Mouse (Mus musculus): ENCODE data around the gene Smndc1. TPM values are rescaled to one million over a fixed set of nuclear protein-coding genes. Genes with fewer than 3 reads are reported as not detected.

The Smndc1 gene
- polyA plus RNA-seq, 1 experiment from 2014 or later: 54.2 TPM

DNA sequence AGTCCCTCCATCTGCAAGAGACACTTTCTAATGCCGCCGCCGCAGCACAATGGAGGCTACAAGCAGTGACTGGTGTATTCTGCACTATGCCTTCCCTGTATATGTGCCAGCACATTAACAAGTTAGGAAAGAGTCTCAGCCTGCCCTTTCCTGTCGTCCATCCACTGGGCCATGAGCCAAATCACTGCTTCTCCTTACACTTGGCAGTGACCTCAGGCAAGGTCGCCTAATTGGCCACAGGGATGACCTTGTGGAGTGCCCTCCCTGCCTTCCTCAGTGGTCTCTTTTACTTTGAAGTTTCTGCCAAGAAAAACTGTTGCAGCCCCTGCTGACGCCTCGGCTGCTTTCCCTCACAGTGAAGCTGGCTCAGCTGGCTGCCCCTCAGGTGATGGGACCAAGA lies 37.0 kb upstream of the Smndc1 start:
- H3K9ac ChIP-seq (ENCODE audit: low read depth, low read length): no peak overlapping the region
- no peak for ATAC-seq (replicated peaks; ENCODE audit: low FRiP score)

DNA sequence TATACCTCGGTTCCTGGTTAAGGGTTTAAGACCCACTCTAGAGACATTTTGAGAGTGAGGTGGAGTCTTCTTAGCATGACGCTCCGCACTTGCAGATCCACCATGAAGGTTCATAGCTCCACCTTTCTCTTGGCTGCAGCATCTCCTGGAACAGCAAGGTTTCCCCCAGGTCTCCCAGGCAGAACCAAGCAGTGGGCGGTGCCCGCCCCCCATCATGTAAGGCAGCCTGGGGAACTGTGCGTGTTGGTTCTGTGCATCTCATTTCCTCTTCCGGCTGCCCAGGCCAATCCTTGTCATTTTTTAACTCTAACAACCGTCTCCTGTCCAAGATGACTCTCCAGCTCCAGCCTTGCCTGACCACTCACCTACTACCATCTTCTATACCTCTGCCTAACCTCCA lies 35.4 kb upstream of the Smndc1 start:
- no peak overlapping the region for H3K4me2 ChIP-seq
- peaks cover 18% of the 10 kb centered on the region for H3K4me1 ChIP-seq (replicated peaks; ENCODE audit: control insufficient read depth, insufficient read depth, low read length)
- no peak overlapping the region for H3K27ac ChIP-seq (ENCODE audit: low read depth, low read length)
- peaks cover 15% of the 10 kb centered on the region; the same call in 1 of the 2 replicates for H3K27me3 ChIP-seq (replicated peaks; ENCODE audit: control insufficient read depth, insufficient read depth, low read length)
- 65% methylated on average over 8 of the region's 8 CpGs for WGBS
- no peak for DNase-seq (ENCODE audit: low spot score)
- H3K9ac ChIP-seq (ENCODE audit: low read depth, low read length): no peak overlapping the region
- H3K9me3 ChIP-seq (ENCODE audit: control insufficient read depth, low read length): no peaks in the 10 kb centered on the region
- no peak for ATAC-seq (replicated peaks; ENCODE audit: low FRiP score)
- H3K36me3 ChIP-seq (ENCODE audit: control insufficient read depth, insufficient read depth, low read length): no peaks in the 10 kb centered on the region
- H3K4me3 ChIP-seq (ENCODE audit: low read depth, low read length): no peak overlapping the region

More for the DNA sequence above, 37.0 kb upstream of the Smndc1 start:
- Histone ChIP-seq H3K27ac (ENCODE audit: low read depth, low read length) (no peak overlapping the region), H3K4me2 (no peak overlapping the region), H3K27me3 (replicated peaks; ENCODE audit: control insufficient read depth, insufficient read depth, low read length) (peaks cover 15% of the 10 kb centered on the region; the same call in 1 of the 2 replicates), H3K9me3 (ENCODE audit: control insufficient read depth, low read length) (no peaks in the 10 kb centered on the region), H3K36me3 (ENCODE audit: control insufficient read depth, insufficient read depth, low read length) (no peaks in the 10 kb centered on the region), H3K4me3 (ENCODE audit: low read depth, low read length) (no peak overlapping the region), H3K4me1 (replicated peaks; ENCODE audit: control insufficient read depth, insufficient read depth, low read length) (peaks cover 15% of the 10 kb centered on the region)
- 68% methylated on average over 7 of the region's 7 CpGs for WGBS
- DNase-seq (ENCODE audit: low spot score): no peak

DNA sequence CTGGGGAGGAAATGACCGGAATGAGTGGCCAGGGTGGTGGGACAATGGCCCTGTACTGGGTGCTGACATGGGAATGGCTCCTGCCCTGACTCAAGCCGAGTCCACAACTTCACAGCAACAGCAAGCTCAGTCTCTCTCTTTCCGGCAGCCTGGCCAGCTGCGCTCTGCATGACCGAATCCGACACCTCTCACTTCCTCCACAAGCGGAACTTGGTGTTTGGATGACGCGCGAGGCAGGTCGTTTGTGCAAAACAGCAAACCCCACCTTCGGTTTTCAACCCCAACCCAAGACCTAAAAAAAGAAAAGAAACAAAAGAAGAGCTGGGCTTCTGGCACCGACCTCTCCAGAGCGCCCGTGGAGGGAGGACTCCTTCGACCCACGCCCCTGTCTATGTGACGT lies 34.3 kb upstream of the Smndc1 start:
- WGBS: 30% methylated on average over 18 of the region's 18 CpGs
- peak overlapping the region; percentile 47 for H3K4me2 ChIP-seq

DNA sequence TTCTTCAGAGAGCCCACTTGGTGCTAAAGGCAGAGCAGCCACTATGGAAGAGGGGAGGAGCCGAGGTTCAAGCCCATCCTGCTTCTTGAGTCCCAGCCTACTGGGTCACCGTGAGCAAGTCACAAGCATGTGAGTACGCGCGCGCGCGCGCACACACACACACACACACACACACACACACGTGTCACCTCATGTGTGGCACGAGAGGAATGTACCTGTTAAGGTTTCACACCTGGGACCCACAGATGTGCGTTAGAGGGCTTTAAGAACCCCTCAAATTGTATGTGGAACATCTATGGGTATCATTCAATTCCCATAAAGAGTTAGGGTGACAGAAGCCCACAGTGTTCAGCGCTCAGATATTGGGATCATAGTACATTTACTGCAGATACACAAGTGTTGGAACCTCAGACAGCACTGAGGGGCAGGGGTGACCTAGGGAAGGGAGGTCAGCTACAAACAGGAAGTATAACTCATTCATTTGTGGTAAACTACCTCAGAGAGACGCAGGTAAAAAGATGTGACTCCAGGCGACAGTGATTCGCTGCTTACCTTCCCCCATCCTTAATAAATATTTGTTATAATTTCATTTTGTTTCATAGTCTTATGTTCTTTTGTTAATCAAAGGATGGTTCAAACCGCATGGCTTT lies 33.6 kb upstream of the Smndc1 start:
- Histone ChIP-seq H3K9ac (ENCODE audit: low read depth, low read length) (no peak overlapping the region), H3K27me3 (replicated peaks; ENCODE audit: control insufficient read depth, insufficient read depth, low read length) (peaks cover 15% of the 10 kb centered on the region; the same call in 1 of the 2 replicates), H3K27ac (ENCODE audit: low read depth, low read length) (no peak overlapping the region), H3K4me1 (replicated peaks; ENCODE audit: control insufficient read depth, insufficient read depth, low read length) (peaks cover 18% of the 10 kb centered on the region), H3K4me2 (peak overlapping the region; percentile 54), H3K9me3 (ENCODE audit: control insufficient read depth, low read length) (no peaks in the 10 kb centered on the region), H3K36me3 (ENCODE audit: control insufficient read depth, insufficient read depth, low read length) (no peaks in the 10 kb centered on the region), H3K4me3 (ENCODE audit: low read depth, low read length) (no peak overlapping the region; the same call in 1 of the 2 replicates)
- WGBS: 45% methylated on average over 17 of the region's 17 CpGs
- DNase-seq (ENCODE audit: low spot score) (no peak), ATAC-seq (replicated peaks; ENCODE audit: low FRiP score) (no peak)

More for the DNA sequence above, 34.3 kb upstream of the Smndc1 start:
- Histone ChIP-seq H3K36me3 (ENCODE audit: control insufficient read depth, insufficient read depth, low read length) (no peaks in the 10 kb centered on the region), H3K4me1 (replicated peaks; ENCODE audit: control insufficient read depth, insufficient read depth, low read length) (peaks cover 18% of the 10 kb centered on the region), H3K27me3 (replicated peaks; ENCODE audit: control insufficient read depth, insufficient read depth, low read length) (peaks cover 15% of the 10 kb centered on the region; the same call in 1 of the 2 replicates), H3K4me3 (ENCODE audit: low read depth, low read length) (no peak overlapping the region), H3K27ac (ENCODE audit: low read depth, low read length) (no peak overlapping the region), H3K9me3 (ENCODE audit: control insufficient read depth, low read length) (no peaks in the 10 kb centered on the region), H3K9ac (ENCODE audit: low read depth, low read length) (no peak overlapping the region)
- no peak for ATAC-seq (replicated peaks; ENCODE audit: low FRiP score)
- DNase-seq (ENCODE audit: low spot score): no peak

DNA sequence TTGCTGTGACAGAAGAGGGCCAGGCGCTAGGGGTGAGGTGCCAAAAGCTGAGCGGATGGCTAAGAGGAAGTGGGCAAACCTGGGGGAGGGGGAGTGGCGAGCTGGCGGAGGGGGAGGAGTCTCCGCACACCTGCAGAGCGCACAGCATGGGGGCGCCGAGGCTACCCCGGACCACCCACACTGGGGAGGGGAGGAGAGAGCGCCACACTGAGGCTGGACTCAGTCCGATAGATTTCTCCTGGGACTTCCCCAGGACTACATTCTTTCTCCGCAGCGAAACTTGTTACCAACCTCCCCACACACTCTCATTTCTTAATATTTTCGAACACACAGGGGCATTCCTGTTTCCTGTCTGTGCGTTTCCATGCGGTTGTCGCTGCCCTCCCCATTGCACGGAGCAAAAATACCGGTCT lies 33.0 kb upstream of the Smndc1 start:
- peak overlapping the region; percentile 54 for H3K4me2 ChIP-seq
- no peak overlapping the region for H3K9ac ChIP-seq (ENCODE audit: low read depth, low read length)
- WGBS: 12% methylated on average over 19 of the region's 19 CpGs
- peaks cover 15% of the 10 kb centered on the region; the same call in 1 of the 2 replicates for H3K27me3 ChIP-seq (replicated peaks; ENCODE audit: control insufficient read depth, insufficient read depth, low read length)
- no peaks in the 10 kb centered on the region for H3K36me3 ChIP-seq (ENCODE audit: control insufficient read depth, insufficient read depth, low read length)
- ATAC-seq (replicated peaks; ENCODE audit: low FRiP score): no peak
- H3K27ac ChIP-seq (ENCODE audit: low read depth, low read length): no peak overlapping the region
- DNase-seq (ENCODE audit: low spot score): no peak
- no peaks in the 10 kb centered on the region for H3K9me3 ChIP-seq (ENCODE audit: control insufficient read depth, low read length)
- peak overlapping the region; percentile 21; the same call in 1 of the 2 replicates for H3K4me3 ChIP-seq (ENCODE audit: low read depth, low read length)
- H3K4me1 ChIP-seq (replicated peaks; ENCODE audit: control insufficient read depth, insufficient read depth, low read length): peaks cover 18% of the 10 kb centered on the region

DNA sequence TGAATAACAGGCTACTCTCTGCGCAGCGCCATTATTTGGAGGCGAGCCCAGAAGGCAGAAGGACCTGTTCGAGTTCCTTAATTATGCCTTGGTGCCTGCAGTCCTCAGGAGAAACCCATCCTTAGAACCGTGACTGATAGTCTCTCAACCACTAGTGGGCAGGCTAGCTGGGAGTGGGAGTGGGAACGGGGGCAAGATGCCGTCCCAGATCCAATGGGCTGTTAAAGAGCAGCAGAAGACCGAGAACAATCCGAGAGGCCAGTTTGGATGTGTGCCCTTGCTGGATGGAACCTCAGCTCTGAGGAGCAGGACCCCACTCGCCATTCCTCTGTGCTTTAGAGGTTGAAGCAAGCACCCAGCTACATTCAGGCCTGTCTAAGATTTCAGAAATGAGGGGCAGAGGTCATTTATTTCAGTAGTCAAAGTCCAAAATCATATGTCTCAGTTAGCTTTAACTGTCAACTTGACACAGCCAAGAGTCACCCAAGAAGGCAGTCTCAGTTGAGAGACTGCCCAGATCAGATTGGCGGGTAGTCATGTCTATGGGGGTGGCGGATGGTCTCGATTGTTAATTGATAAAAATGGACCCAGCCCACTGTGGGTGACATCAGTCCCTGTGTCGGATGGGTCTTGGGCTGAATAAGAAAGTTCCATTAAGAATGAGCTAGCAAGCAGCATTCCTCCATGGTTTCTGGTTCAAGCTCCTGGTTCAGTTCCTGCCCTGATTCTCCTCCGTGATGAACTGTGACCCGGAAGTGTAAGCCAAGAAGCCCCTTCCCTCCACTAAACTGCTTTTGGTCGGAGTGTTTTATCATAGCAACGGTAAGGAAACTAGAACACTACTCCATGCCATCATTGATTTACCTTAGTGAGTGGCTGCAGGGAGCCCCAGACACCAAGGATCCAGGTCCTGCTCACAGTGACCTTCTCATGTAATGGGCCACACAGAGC lies 32.3 kb upstream of the Smndc1 start:
- Histone ChIP-seq H3K9ac (ENCODE audit: low read depth, low read length) (no peak overlapping the region), H3K27me3 (replicated peaks; ENCODE audit: control insufficient read depth, insufficient read depth, low read length) (peaks cover 15% of the 10 kb centered on the region; the same call in 1 of the 2 replicates), H3K4me2 (peak overlapping the region; percentile 54), H3K9me3 (ENCODE audit: control insufficient read depth, low read length) (no peaks in the 10 kb centered on the region), H3K4me3 (ENCODE audit: low read depth, low read length) (no peak overlapping the region), H3K4me1 (replicated peaks; ENCODE audit: control insufficient read depth, insufficient read depth, low read length) (peaks cover 18% of the 10 kb centered on the region), H3K36me3 (ENCODE audit: control insufficient read depth, insufficient read depth, low read length) (no peaks in the 10 kb centered on the region), H3K27ac (ENCODE audit: low read depth, low read length) (no peak overlapping the region)
- no peak for DNase-seq (ENCODE audit: low spot score)
- no peak for ATAC-seq (replicated peaks; ENCODE audit: low FRiP score)
- 57% methylated on average over 18 of the region's 18 CpGs for WGBS

DNA sequence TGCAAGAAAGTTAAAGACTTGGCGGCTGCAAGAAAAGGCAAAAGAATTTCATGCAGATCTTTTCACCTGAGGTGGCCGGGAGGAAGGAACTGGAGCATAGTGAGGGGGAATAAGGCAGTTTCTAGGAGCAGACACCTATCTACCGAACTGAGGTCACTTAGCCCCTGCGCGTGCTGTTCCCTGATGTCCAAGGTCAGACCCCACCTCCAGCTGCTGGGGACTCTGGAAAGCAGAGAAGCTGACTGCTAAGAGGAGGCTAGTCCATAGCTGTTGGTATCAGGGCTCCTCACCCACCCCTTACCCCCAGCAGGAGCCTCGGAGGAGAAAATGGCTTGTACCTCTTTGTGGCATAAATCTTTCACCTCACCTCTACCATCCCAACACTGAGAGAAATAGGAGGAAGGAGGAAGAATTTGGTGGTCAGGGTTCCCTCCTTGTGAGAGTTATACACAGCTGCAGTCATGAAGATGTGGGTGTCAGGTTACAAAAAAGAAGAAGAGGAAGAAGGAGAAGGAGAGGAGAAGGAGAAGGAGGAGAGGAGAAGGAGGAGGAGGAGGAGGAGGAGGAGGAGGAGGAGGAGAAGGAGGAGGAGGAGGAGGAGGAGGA lies 31.3 kb upstream of the Smndc1 start:
- H3K27ac ChIP-seq (ENCODE audit: low read depth, low read length): peak overlapping the region; percentile 75
- peak overlapping the region; percentile 48; the same call in 1 of the 2 replicates for H3K9ac ChIP-seq (ENCODE audit: low read depth, low read length)
- 2% methylated on average over 6 of the region's 6 CpGs for WGBS

DNA sequence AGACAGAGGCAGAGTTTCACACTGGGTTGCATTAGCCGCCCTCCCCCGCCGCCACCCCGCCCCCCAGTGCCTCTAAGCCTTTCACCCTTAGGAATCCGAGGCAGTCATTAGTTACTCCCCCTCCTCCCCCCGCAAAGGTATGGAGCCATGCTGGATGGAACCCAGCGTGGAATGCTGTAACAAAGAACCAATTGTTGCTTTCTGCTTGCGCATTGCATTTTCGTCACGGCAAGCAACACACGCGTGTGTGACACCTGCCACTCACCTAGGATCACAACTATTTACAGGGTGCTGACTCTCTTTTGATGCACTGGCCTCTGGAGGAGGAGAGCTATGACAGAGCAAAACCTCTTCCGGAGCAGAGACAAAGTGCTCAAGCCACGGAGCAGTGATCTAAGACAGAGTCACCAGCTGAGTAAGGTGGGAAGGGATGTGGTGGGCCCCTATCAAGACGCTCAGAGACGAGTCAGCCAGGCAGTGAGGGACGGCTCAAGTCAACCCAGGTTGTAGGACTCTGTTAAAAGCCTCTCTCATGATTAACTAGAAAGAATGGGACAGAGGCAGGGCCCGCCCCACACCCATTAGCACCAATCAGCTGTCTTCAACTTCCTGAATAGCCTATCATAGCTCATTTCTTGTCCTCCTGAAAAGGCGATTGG lies 30.7 kb upstream of the Smndc1 start:
- 2% methylated on average over 19 of the region's 19 CpGs for WGBS
- ATAC-seq (replicated peaks; ENCODE audit: low FRiP score): peak; percentile 94

More for the DNA sequence above, 31.3 kb upstream of the Smndc1 start:
- peaks cover 18% of the 10 kb centered on the region for H3K4me1 ChIP-seq (replicated peaks; ENCODE audit: control insufficient read depth, insufficient read depth, low read length)
- peaks cover 10% of the 10 kb centered on the region; the same call in 1 of the 2 replicates for H3K27me3 ChIP-seq (replicated peaks; ENCODE audit: control insufficient read depth, insufficient read depth, low read length)
- H3K4me2 ChIP-seq: peak overlapping the region; percentile 89
- no peak for DNase-seq (ENCODE audit: low spot score)
- ATAC-seq (replicated peaks; ENCODE audit: low FRiP score): peak; percentile 27
- peak overlapping the region; percentile 48 for H3K4me3 ChIP-seq (ENCODE audit: low read depth, low read length)
- no peaks in the 10 kb centered on the region for H3K9me3 ChIP-seq (ENCODE audit: control insufficient read depth, low read length)
- no peaks in the 10 kb centered on the region for H3K36me3 ChIP-seq (ENCODE audit: control insufficient read depth, insufficient read depth, low read length)

More for the DNA sequence above, 30.7 kb upstream of the Smndc1 start:
- Histone ChIP-seq H3K4me3 (ENCODE audit: low read depth, low read length) (peak overlapping the region; percentile 48), H3K27me3 (replicated peaks; ENCODE audit: control insufficient read depth, insufficient read depth, low read length) (peaks cover 10% of the 10 kb centered on the region; the same call in 1 of the 2 replicates), H3K36me3 (ENCODE audit: control insufficient read depth, insufficient read depth, low read length) (no peaks in the 10 kb centered on the region), H3K9me3 (ENCODE audit: control insufficient read depth, low read length) (no peaks in the 10 kb centered on the region), H3K9ac (ENCODE audit: low read depth, low read length) (peak overlapping the region; percentile 59), H3K4me1 (replicated peaks; ENCODE audit: control insufficient read depth, insufficient read depth, low read length) (peaks cover 18% of the 10 kb centered on the region), H3K4me2 (peak overlapping the region; percentile 89), H3K27ac (ENCODE audit: low read depth, low read length) (peak overlapping the region; percentile 75)
- DNase-seq (ENCODE audit: low spot score): peak; percentile 71

Data from liver, embryonic 11.5 days (tissue).